Mouse (Mus musculus) heart, embryonic 16.5 days (tissue): ENCODE data around the gene Ilkap. TPM values are rescaled to one million over a fixed set of nuclear protein-coding genes. Genes with fewer than 3 reads are reported as not detected.

Experiments used
- ATAC-seq: fragments of 200-750 bp; cut with Nextera tagmentation; replicated peaks from 2 replicates; pipeline ENCODE4 v1.8.0; 2017; ENCODE audit warnings: moderate number of reproducible peaks; ENCODE audit not compliant: insufficient read depth, low FRiP score; ENCODE audit errors: extremely low read depth
- H3K27ac ChIP-seq: fragments of 300-500 bp; sonication (generic); 2 replicates; pipeline ENCODE4 v1.5.1; 2014; ENCODE audit warnings: mild to moderate bottlenecking, low read length, control low read depth, moderate library complexity
- H3K27me3 ChIP-seq: fragments of 300-500 bp; sonication (generic); 2 replicates; pipeline ENCODE4 v1.6.1; 2014; ENCODE audit warnings: low read length, mixed read lengths; ENCODE audit not compliant: control insufficient read depth, insufficient read depth
- H3K36me3 ChIP-seq: fragments of 300-500 bp; sonication (generic); 2 replicates; pipeline ENCODE4 v1.6.1; 2014; ENCODE audit not compliant: control insufficient read depth, insufficient read depth
- H3K4me1 ChIP-seq: fragments of 300-500 bp; sonication (generic); 2 replicates; pipeline ENCODE4 v1.6.1; 2014; ENCODE audit warnings: low read length, mixed read lengths; ENCODE audit not compliant: control insufficient read depth, insufficient read depth
- H3K4me2 ChIP-seq: fragments of 300-500 bp; sonication (generic); 2 replicates; pipeline ENCODE4 v1.6.1; 2014; ENCODE audit warnings: low read depth, mild to moderate bottlenecking, control low read depth, low read length
- H3K4me3 ChIP-seq: fragments of 300-500 bp; sonication (generic); 2 replicates; pipeline ENCODE4 v1.5.1; 2014; ENCODE audit warnings: mild to moderate bottlenecking, control low read depth, low read length
- H3K9ac ChIP-seq: fragments of 300-500 bp; sonication (generic); 2 replicates; pipeline ENCODE4 v1.6.1; 2014; ENCODE audit warnings: low read length, control low read depth
- H3K9me3 ChIP-seq: fragments of 300-500 bp; sonication (generic); replicated peaks from 2 replicates; pipeline ENCODE4 v1.6.1; 2016; ENCODE audit warnings: low read length; ENCODE audit not compliant: control insufficient read depth
- WGBS: fragments of 180-500 bp; shearing (Covaris S2); extraction: QIAGEN DNeasy Blood & Tissue Kit; methylation state at CpG from one replicate; pipeline ENCODE4 v1.1.7; 2014; 5-methylcytosine and 5-hydroxymethylcytosine counted together
- polyA plus RNA-seq: library from polyadenylated mRNA; unstranded; fragments of >200 nt; fragmentation: Nextera tagmentation; extraction: Ambion mirVana; gene quantifications from 2 replicates; pipeline ENCODE4 v1.2.1, GENCODE M21; 2015

Ilkap gene
- polyA plus RNA-seq, 1 experiment from 2014 or later: 113 TPM

GRCm38 (mm10) chr1:91352277-91352676 lies 46.3 kb downstream of the Ilkap start:
- Histone ChIP-seq H3K4me3 (peak overlapping the region; percentile 53), H3K36me3 (peaks cover 12% of the 10 kb centered on the region), H3K9me3 (no peaks in the 10 kb centered on the region), H3K4me2 (peak overlapping the region; percentile 67), H3K9ac (no peak overlapping the region), H3K27ac (no peak overlapping the region), H3K27me3 (no peaks in the 10 kb centered on the region), H3K4me1 (peaks cover 25% of the 10 kb centered on the region)
- 82% methylated on average over 2 of the region's 2 CpGs for WGBS
- no peak for ATAC-seq

GRCm38 (mm10) chr1:91351249-91351648 lies 47.4 kb downstream of the Ilkap start:
- peak overlapping the region; percentile 72 for H3K9ac ChIP-seq
- H3K4me3 ChIP-seq: peak overlapping the region; percentile 53
- H3K4me2 ChIP-seq: peak overlapping the region; percentile 67
- 39% methylated on average over 3 of the region's 3 CpGs for WGBS
- H3K4me1 ChIP-seq: peaks cover 25% of the 10 kb centered on the region
- H3K36me3 ChIP-seq: peaks cover 5% of the 10 kb centered on the region; the same call in 1 of the 2 replicates
- peaks cover 5% of the 10 kb centered on the region for H3K27me3 ChIP-seq
- no peaks in the 10 kb centered on the region for H3K9me3 ChIP-seq
- peak; percentile 59 for ATAC-seq
- H3K27ac ChIP-seq: peak overlapping the region; percentile 92

GRCm38 (mm10) chr1:91350841-91351240 lies 47.8 kb downstream of the Ilkap start, which contains the start of gene Klhl30:
Gene Klhl30 (plus strand): TSS chr1:91351016.
- 15% methylated on average over 4 of the region's 4 CpGs for WGBS
- Histone ChIP-seq H3K27me3 (peaks cover 9% of the 10 kb centered on the region), H3K27ac (peak within 1 kb of the TSS; percentile 92), H3K36me3 (peaks cover 5% of the 10 kb centered on the region; the same call in 1 of the 2 replicates), H3K4me3 (peak within 1 kb of the TSS; percentile 53), H3K9me3 (no peaks in the 10 kb centered on the region), H3K4me2 (peak within 1 kb of the TSS; percentile 67), H3K4me1 (peaks cover 25% of the 10 kb centered on the region), H3K9ac (peak within 1 kb of the TSS; percentile 72)
- ATAC-seq: peak; percentile 92

- H3K4me3 ChIP-seq: no peak overlapping the region
Observed at GRCm38 (mm10) chr1:91346892-91347291, 51.7 kb downstream of the Ilkap start.

GRCm38 (mm10) chr1:91344921-91345685 lies 53.5 kb downstream of the Ilkap start:
- 3% methylated on average over 68 of the region's 68 CpGs for WGBS
- H3K27ac ChIP-seq: no peak overlapping the region
- peak; percentile 12; the same call in 1 of the 2 replicates for ATAC-seq

More at GRCm38 (mm10) chr1:91346892-91347291, 51.7 kb downstream of the Ilkap start:
- peaks cover 37% of the 10 kb centered on the region for H3K27me3 ChIP-seq
- no peaks in the 10 kb centered on the region for H3K9me3 ChIP-seq
- WGBS: 36% methylated on average over 3 of the region's 3 CpGs
- no peak overlapping the region for H3K4me2 ChIP-seq
- peaks cover 22% of the 10 kb centered on the region for H3K4me1 ChIP-seq
- no peaks in the 10 kb centered on the region for H3K36me3 ChIP-seq
- ATAC-seq: peak; percentile 39; the same call in 1 of the 2 replicates
- H3K27ac ChIP-seq: no peak overlapping the region
- H3K9ac ChIP-seq: no peak overlapping the region

GRCm38 (mm10) chr1:91344001-91344400 lies 54.6 kb downstream of the Ilkap start:
- Histone ChIP-seq H3K27me3 (peaks cover 41% of the 10 kb centered on the region), H3K9ac (no peak overlapping the region), H3K9me3 (no peaks in the 10 kb centered on the region), H3K4me2 (no peak overlapping the region), H3K36me3 (no peaks in the 10 kb centered on the region), H3K4me3 (no peak overlapping the region), H3K27ac (no peak overlapping the region), H3K4me1 (peaks cover 12% of the 10 kb centered on the region; the same call in 1 of the 2 replicates)
- no peak for ATAC-seq
- WGBS: 72% methylated on average over 3 of the region's 3 CpGs

More at GRCm38 (mm10) chr1:91344921-91345685, 53.5 kb downstream of the Ilkap start:
- Histone ChIP-seq H3K9ac (0 out of 2 replicates have a peak overlapping the region, but pooled peaks have one; percentile 39), H3K27me3 (peaks cover 39% of the 10 kb centered on the region), H3K4me2 (peak overlapping the region; percentile 61), H3K4me1 (peaks cover 16% of the 10 kb centered on the region), H3K9me3 (no peaks in the 10 kb centered on the region), H3K4me3 (peak overlapping the region; percentile 38), H3K36me3 (no peaks in the 10 kb centered on the region)

- H3K4me2 ChIP-seq: no peak overlapping the region
- no peak for ATAC-seq
Observed at GRCm38 (mm10) chr1:91337355-91337754, 61.3 kb downstream of the Ilkap start.

GRCm38 (mm10) chr1:91333582-91333981 lies 65.0 kb downstream of the Ilkap start:
- Histone ChIP-seq H3K4me2 (no peak overlapping the region), H3K9ac (no peak overlapping the region), H3K4me1 (peaks cover 12% of the 10 kb centered on the region), H3K36me3 (no peaks in the 10 kb centered on the region), H3K9me3 (no peaks in the 10 kb centered on the region), H3K27me3 (no peaks in the 10 kb centered on the region), H3K4me3 (no peak overlapping the region), H3K27ac (peak overlapping the region; percentile 67)
- peak; percentile 77 for ATAC-seq

More at GRCm38 (mm10) chr1:91337355-91337754, 61.3 kb downstream of the Ilkap start:
- H3K4me3 ChIP-seq: no peak overlapping the region
- H3K27me3 ChIP-seq: 0 out of 2 replicates have a peak, but pooled peaks cover 3% of the 10 kb centered on the region
- 88% methylated on average over 7 of the region's 7 CpGs for WGBS
- no peak overlapping the region for H3K27ac ChIP-seq
- H3K36me3 ChIP-seq: no peaks in the 10 kb centered on the region
- no peak overlapping the region for H3K9ac ChIP-seq
- H3K9me3 ChIP-seq: no peaks in the 10 kb centered on the region
- H3K4me1 ChIP-seq: peaks cover 12% of the 10 kb centered on the region

GRCm38 (mm10) chr1:91332102-91332501 lies 66.5 kb downstream of the Ilkap start:
- Histone ChIP-seq H3K27me3 (no peaks in the 10 kb centered on the region), H3K4me3 (no peak overlapping the region), H3K4me1 (peaks cover 12% of the 10 kb centered on the region), H3K9me3 (no peaks in the 10 kb centered on the region), H3K9ac (no peak overlapping the region), H3K36me3 (no peaks in the 10 kb centered on the region), H3K4me2 (no peak overlapping the region), H3K27ac (no peak overlapping the region)
- no peak for ATAC-seq
- WGBS: 58% methylated on average over 4 of the region's 4 CpGs
